Mouse (Mus musculus) right cerebral cortex, postnatal 36 days (tissue): ENCODE measurements around the gene Gbp7.
"Not testable (repeated sequence)": the region's sequence is repeated elsewhere in the genome, so short reads cannot be mapped to it uniquely, and the experiment has no call there.

Source experiments
- DNase-seq, 2 experiments: peaks; one replicate each; pipeline ENCODE4 v3.0.0; 2022; ENCODE audit warnings: low spot score in 2 of 2, mixed read lengths in 1 of 2

The Gbp7 gene

DNA sequence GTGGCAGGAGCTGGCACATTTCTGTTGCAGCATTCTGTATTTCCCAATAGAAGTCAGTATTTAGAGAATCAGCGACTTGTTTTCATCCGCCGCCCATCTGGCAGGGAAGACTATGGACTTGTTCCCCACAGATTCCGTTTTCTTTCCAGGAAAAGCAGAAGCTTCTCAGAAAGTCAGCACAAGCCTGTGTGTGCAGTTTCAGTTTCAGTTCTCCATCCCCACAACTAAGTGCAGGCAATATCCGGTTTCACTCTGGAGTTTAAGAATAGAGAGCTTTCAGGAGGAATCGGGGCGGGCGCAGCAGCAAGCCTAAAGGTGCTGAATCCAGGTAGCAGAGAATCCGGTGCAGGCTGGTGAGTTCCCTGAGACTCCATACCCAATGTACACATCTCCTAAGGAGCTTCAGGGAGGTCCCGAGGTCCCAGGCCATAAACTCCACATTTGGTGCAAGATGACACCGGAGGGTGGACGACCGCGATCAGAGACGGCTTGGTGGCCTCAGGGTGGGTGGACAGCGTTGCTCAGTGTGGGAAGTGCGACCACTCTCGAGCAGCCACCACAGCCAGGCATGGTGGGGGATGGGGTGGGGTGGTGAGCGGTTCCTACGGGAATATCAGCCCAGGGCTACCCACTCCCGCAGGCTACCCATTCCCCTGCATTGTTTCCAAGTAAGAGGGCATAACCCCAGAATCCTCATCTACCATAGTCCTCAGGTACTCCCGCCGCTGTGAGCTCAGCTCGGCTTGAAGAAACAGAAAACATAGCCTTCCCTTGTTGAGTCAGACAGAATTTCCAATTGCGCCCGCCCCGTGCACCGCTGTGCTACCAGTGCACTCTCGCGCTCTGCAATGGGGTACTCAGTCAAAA is at the start of gene Gbp7:
Gbp7 (plus strand) TSS at position 256 of the 867 bp plus-strand sequence.
- DNase-seq, result peak; percentile 5 to 9

DNA sequence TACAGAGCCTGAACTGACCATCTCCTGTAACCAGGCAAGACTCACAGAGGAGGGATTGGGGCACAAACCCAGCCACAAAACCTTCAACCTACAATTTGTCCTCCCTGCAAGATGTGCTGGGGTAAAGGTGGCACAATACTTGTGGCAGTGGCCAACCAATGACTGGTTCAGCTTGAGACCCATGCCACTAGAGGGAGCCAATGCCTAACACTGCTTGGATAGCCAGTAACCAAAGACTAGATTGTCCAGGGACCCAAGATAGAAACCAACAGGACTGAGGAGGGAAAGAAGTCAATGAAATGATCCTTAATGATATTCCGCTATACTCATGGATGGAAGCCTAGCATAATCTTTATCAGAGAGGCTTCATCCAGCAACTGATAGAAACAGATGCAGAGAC is 39.7 kb upstream of the Gbp7 start:
- peak; percentile 30 to 37 for DNase-seq

DNA sequence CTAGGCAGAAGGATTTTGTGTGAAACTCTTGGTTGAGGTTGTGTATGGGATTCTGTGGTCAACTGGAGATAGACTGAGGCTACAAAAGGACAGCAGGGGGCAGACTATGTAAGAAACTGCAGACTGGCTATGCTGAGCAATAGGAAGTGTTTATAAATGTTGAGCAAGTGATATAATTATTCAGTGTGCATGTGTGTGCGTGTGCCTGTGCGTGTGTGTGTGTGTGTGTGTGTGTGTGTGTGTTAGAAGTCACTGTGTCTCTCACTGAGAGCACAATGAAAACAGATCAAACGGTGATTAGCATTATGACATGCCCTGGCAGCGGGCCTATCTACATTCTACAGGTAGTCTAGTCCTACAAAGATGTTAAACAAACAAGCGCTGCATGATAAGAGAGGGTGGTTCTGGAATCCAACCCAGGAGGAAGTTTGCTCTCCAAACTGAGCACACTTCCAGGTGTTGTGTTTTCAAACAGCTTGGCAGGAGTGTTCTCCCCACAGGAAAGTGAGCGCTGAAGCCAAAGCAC is 36.5 kb upstream of the Gbp7 start, which contains the start of gene Gbp5:
Gbp5 (plus strand) TSS at position 443 of the 526 bp plus-strand sequence.
- DNase-seq, result peak in 1 of 2 experiments; percentile 17

GRCm38 (mm10) chr3:142495146-142495655 is 34.9 kb upstream of the Gbp7 start:
- no peak for DNase-seq

GRCm38 (mm10) chr3:142496113-142497101 is 33.7 kb upstream of the Gbp7 start:
- no peak for DNase-seq

GRCm38 (mm10) chr3:142497123-142497841 is 32.9 kb upstream of the Gbp7 start:
- DNase-seq, result no peak

- DNase-seq, result no peak
Measured at GRCm38 (mm10) chr3:142498941-142499340, 31.2 kb upstream of the Gbp7 start.

DNA sequence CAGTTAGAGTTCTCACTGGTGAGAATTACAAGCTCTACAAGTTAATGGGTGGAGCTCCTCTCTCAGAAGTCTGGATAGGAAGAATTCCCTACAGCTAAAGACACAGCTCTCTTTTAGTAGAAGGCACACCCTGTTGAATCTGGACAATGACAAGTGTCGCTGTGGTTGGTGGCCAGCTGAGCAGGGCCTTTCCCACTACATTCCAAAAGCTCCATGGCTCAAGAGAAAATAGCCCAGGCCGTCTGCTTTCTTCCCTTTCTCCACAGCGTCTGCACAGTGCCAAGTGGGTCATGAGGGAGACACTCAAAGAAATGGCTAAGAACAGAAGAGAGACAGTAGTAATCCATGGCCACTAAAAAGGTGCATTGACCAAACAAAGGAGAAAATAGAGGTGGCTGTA is 2.0 kb upstream of the Gbp7 start:
- no peak for DNase-seq

- DNase-seq, result no peak
Measured at GRCm38 (mm10) chr3:142529597-142529996, 545 bp upstream of the Gbp7 start.

DNA sequence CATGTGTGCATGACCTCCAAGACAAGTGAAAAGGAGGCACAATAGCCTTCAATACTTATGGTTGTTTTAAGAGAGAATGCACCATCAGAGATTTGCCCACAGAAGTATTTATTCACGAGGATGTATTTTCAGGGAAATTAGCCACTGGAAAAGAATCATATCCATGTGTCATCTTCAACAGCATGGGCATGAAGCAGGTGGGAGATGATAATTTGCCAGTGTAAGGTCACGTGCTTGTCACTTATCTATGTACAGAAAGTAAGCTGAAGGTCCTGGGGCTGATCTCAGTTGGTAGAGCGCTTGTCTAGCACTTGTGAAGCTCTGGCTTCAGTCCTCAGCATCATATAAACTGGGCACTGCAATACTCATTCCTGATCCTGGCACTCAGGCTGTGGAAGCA is 1.5 kb downstream of the Gbp7 start:
- DNase-seq, result no peak

GRCm38 (mm10) chr3:142533185-142533584 is 3.0 kb downstream of the Gbp7 start:
- no peak for DNase-seq

DNA sequence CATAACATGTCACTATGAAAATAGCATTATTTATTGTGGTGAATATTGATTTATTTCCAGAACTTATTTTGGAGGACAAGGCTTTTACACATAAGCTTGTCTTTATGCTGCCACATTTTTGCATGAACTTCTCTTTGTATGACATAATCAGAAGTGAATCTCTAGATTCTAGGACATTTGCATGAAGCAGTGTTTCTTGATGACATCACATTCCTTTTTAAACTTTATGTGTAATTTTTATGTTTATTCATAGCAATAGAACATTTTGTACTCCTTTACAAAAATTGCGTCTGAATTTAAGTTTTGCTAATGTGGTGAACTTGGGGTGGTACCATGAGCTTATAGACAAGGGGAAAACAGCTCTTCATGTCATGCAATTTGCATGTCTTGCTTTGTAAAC is 5.5 kb downstream of the Gbp7 start:
- DNase-seq, result no peak

DNA sequence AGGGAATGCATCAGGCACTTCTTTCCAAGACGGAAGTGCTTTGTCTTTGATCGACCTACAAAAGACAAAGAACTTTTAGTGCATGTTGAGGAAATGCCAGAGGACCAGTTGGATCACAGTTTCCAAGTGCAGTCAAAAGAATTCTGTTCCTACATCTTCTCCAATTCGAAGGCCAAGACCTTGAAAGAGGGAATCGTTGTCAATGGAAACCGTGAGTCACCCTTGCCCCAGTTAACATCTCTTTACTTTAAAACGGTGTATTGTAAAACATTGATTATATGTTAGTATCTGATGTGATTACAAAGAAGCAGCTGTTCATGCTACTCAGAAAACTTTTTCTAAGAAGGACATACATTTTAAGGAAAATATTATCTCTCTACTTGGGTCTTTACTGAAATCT is 11.2 kb downstream of the Gbp7 start:
- DNase-seq, result no peak

- not testable (repeated sequence) for DNase-seq
Measured at GRCm38 (mm10) chr3:142542776-142543175, 12.6 kb downstream of the Gbp7 start.

- no peak for DNase-seq
Measured at GRCm38 (mm10) chr3:142546690-142547089, 16.5 kb downstream of the Gbp7 start.

- DNase-seq, result no peak
Measured at GRCm38 (mm10) chr3:142550052-142550676, 20.0 kb downstream of the Gbp7 start.

DNA sequence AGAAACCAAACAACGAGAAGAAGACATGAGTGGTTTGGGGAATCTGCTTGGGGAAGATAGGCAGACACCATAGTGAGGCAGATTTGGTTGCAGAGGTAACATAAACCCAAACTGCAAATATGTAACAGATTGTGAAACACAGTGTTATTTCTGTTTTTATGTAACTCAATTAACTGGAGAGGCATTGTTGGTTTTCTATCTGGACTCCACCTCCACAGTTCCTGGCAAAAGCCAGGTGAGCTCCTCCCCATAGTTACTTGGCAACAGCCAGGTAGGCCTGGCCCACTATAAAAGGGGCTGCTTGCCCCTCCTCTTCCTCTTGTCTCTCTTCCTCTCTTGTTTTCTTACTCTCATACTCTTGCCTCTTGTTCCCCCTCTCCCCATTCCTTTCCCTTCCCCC is 24.5 kb downstream of the Gbp7 start:
- no peak for DNase-seq

GRCm38 (mm10) chr3:142555623-142556022 is 25.5 kb downstream of the Gbp7 start:
- no peak for DNase-seq

- no peak for DNase-seq
Measured at GRCm38 (mm10) chr3:142559632-142560228, 29.6 kb downstream of the Gbp7 start, which contains the start of gene Gbp3. Gbp3 (plus strand) TSS chr3:142560026.

DNA sequence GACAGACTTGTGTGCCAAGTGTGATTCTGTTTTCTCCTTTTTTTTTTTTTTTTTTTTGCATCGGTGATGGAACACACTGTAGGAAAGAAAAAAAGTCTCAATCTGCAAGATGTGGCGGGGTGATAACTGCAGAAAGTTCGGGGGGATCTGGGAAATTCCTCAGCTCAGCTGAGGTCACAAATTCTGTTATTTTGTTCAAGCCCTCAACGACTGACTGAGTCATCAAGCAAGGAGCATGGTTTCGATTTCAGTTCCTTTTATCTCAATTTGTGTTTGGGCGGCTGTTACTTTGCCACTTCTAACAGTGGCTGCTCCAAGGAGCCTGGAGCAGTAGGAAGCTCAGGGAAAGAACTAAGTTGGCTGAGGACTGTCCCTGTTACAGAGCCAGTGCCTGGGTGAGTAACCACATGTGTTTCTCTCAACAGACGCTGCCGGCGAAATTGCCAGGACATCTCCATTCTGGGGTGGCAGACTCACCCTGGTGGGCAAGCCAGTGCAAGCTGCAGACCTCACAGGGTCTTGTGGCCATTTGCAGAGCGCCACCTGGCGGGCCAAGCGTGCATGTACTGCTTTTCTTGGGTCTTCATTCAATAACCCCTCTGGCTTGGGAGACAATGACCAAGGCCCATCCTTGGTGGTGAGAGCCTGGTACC is 30.3 kb downstream of the Gbp7 start:
- DNase-seq, result peak; percentile 53 to 58
